Mouse (Mus musculus) myocyte (in vitro differentiated cells): ENCODE data around the gene Ccdc92.

Experiments used
- CEBPB ChIP-seq: IDR thresholded peaks from 2 replicates; pipeline ENCODE4 v1.6.1; 2011; ENCODE audit warnings: mild to moderate bottlenecking, moderate library complexity; ENCODE audit not compliant: poor library complexity, insufficient read depth, severe bottlenecking
- POLR2A ChIP-seq: IDR thresholded peaks from one replicate; pipeline ENCODE4 v1.6.1; 2011; ENCODE audit warnings: low read depth, mild to moderate bottlenecking, control low read depth, moderate library complexity; ENCODE audit not compliant: insufficient read length
- TCF12 ChIP-seq: IDR thresholded peaks from one replicate; pipeline ENCODE4 v1.6.1; 2011; ENCODE audit warnings: mild to moderate bottlenecking, control low read depth; ENCODE audit not compliant: poor library complexity, insufficient read depth, severe bottlenecking

- TF ChIP-seq CEBPB, result no peak
- no peak for TF ChIP-seq POLR2A
- no peak for TF ChIP-seq TCF12
These were observed 70.1 kb downstream of the Ccdc92 start for GRCm38 (mm10) chr5:124792112-124792511.
